In the genomic region with DNA sequence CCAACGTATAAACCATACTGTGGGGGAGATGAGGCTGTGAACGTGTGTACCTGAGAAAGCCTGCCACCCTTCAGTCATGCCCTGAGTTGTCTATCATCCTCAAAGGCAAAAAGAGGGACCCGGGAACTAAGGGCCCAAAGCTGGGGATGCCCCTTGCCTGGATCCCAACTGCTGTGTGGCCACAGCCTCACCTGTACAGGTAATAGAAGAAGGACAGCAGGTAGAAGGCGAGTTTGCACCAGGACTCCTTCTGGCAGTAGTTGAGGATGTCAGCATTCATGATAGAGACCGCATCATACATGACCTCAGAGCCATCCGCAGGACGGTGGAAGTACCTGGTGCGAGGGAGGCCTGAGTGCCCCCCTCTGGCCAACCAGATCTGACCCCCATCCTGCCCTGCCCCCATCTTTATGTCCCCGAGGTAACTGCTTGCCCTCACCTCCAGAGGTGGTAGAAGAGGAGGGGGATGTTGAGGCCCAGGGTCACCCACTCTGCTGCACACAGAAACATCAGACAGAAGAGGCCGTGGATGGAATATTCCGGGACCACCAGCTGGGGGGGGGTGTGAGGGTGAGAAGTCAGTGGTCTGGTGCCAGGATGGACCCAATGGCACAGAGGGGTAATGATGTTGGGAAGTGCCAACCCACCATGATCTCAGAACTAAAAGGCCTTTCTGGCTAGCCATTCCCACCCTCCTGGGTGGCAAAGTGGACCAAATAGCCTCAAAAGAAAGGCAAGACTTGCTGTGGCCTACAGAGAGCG, we compare ENCODE assay signal across 10 mouse cellular contexts. TPM values are rescaled to one million over a fixed set of nuclear protein-coding genes. Genes with fewer than 3 reads are reported as not detected.
DNase-seq lines count a peak whose midpoint lies in the region; ATAC-seq and TF ChIP-seq lines count a peak whose summit lies in the region.
"Had no signal": no experiment of that assay in that cellular context is flagged by ENCODE, and none has a peak within 500 bp of the region (broad histone marks: within the 10 kb centered on the region; RNA-seq: fewer than 3 reads in every experiment).

No protein-coding gene starts in this region.

- H3K27ac ChIP-seq in cerebellum, adult 2 months (ENCODE audit: insufficient read depth, low read length) = 0 out of 2 replicates have a peak overlapping the region, but pooled peaks have one; percentile 32
- H3K27ac ChIP-seq in liver, embryonic 11.5 days (ENCODE audit: low read depth, low read length) = no peak overlapping the region
- H3K27ac ChIP-seq in limb, embryonic 10.5 days = 0 out of 2 replicates have a peak overlapping the region, but pooled peaks have one; percentile 15
- peak overlapping the region; percentile 29 for H3K27ac ChIP-seq in olfactory bulb, adult 2 months (ENCODE audit: insufficient read depth, low read depth, low read length)
- H3K27ac ChIP-seq: liver, embryonic 14.5 days had no signal

- TF ChIP-seq POLR2A in cerebellum, adult 2 months (IDR thresholded peaks at IDR 0.05; ENCODE audit: borderline replicate concordance, insufficient read depth, low read length) = no peak
- no peak for TF ChIP-seq POLR2A in olfactory bulb, adult 2 months (IDR thresholded peaks at IDR 0.05; ENCODE audit: insufficient read depth, low read depth, low read length)

- no peaks in the 10 kb centered on the region for H3K27me3 ChIP-seq in cerebellum, adult 2 months (ENCODE audit: control insufficient read depth, insufficient read depth, low read length)
- H3K27me3 ChIP-seq in liver, embryonic 11.5 days (replicated peaks; ENCODE audit: control insufficient read depth, insufficient read depth, low read length) = peaks cover 2% of the 10 kb centered on the region; the same call in 1 of the 2 replicates
- peaks cover 8% of the 10 kb centered on the region; the same call in 1 of the 2 replicates for H3K27me3 ChIP-seq in limb, embryonic 10.5 days (ENCODE audit: low read depth, poor library complexity, severe bottlenecking)

- 65% methylated on average over 12 of the region's 12 CpGs for WGBS in cerebellum, adult 2 months
- WGBS in liver, embryonic 11.5 days = 73% methylated on average over 12 of the region's 12 CpGs
- WGBS in limb, embryonic 10.5 days = 77% methylated on average over 12 of the region's 12 CpGs
- WGBS in olfactory bulb, adult 2 months = 62% methylated on average over 12 of the region's 12 CpGs

- H3K36me3 ChIP-seq in liver, embryonic 11.5 days (ENCODE audit: control insufficient read depth, insufficient read depth, low read length) = peaks cover 9% of the 10 kb centered on the region
- peaks cover 40% of the 10 kb centered on the region for H3K36me3 ChIP-seq in limb, embryonic 10.5 days

- DNase-seq in cerebellum, adult 2 months = no peak
- DNase-seq in cerebellum, postnatal 36 days = no peak
- DNase-seq in liver, embryonic 11.5 days (ENCODE audit: low spot score) = peak; percentile 30
- DNase-seq in liver (no peak), adipocyte (ENCODE audit: low spot score) (no peak)
- DNase-seq in limb, embryonic 10.5 days (ENCODE audit: low spot score) = no peak
- no peak for DNase-seq in right cerebral cortex, postnatal 36 days (ENCODE audit: low spot score in 2 of 2)

- TF ChIP-seq CTCF in cerebellum, adult 2 months (IDR thresholded peaks at IDR 0.05; ENCODE audit: borderline replicate concordance, insufficient read depth, low read depth, low read length) = no peak
- TF ChIP-seq CTCF in olfactory bulb, adult 2 months (IDR thresholded peaks at IDR 0.05; ENCODE audit: insufficient read depth, low read depth, low read length) = no peak

- H3K4me2 ChIP-seq in liver, embryonic 11.5 days = no peak overlapping the region
- H3K4me2 ChIP-seq: heart, embryonic 11.5 days had no signal

- no peaks in the 10 kb centered on the region for H3K9me3 ChIP-seq in liver, embryonic 11.5 days (ENCODE audit: control insufficient read depth, low read length)
- no peaks in the 10 kb centered on the region for H3K9me3 ChIP-seq in limb, embryonic 10.5 days (replicated peaks)

- peak overlapping the region; percentile 28 for H3K4me3 ChIP-seq in cerebellum, adult 2 months (replicated peaks; ENCODE audit: insufficient read depth, low read depth, low read length)
- no peak overlapping the region; the same call in 1 of the 2 replicates for H3K4me3 ChIP-seq in liver, embryonic 11.5 days (ENCODE audit: low read depth, low read length)
- peak overlapping the region; percentile 26; the same call in 1 of the 2 replicates for H3K4me3 ChIP-seq in limb, embryonic 10.5 days
- H3K4me3 ChIP-seq in olfactory bulb, adult 2 months (ENCODE audit: insufficient read depth, low read depth, low read length) = peak overlapping the region; percentile 14; the same call in 1 of the 2 replicates

- no peak for ATAC-seq in liver, embryonic 11.5 days (replicated peaks; ENCODE audit: low FRiP score)

- H3K4me1 ChIP-seq in cerebellum, adult 2 months (ENCODE audit: control insufficient read depth, insufficient read depth, low read length) = peaks cover 22% of the 10 kb centered on the region
- peaks cover 41% of the 10 kb centered on the region for H3K4me1 ChIP-seq in liver, embryonic 11.5 days (replicated peaks; ENCODE audit: control insufficient read depth, insufficient read depth, low read length)
- peaks cover 60% of the 10 kb centered on the region for H3K4me1 ChIP-seq in limb, embryonic 10.5 days
- H3K4me1 ChIP-seq in olfactory bulb, adult 2 months (ENCODE audit: control insufficient read depth, insufficient read depth, low read length) = peaks cover 40% of the 10 kb centered on the region

- H3K9ac ChIP-seq in liver, embryonic 11.5 days (ENCODE audit: low read depth, low read length) = 0 out of 2 replicates have a peak overlapping the region, but pooled peaks have one; percentile 8
- H3K9ac ChIP-seq: liver, embryonic 14.5 days had no signal

RNA-seq across cellular contexts. Expression of gene Cnih2, which starts 4.7 kb away (rescaled TPM):
- polyA plus RNA-seq in cerebellum, adult 2 months (2012; rRNA removed) = 89.3 and 90.3 TPM in 2 replicates
- 8.4 and 9.5 TPM in 2 replicates for polyA plus RNA-seq in liver, embryonic 11.5 days (2014; fragmentation: Nextera tagmentation; extraction: Ambion mirVana)
- polyA plus RNA-seq in limb, embryonic 10.5 days (2016; fragmentation: Nextera tagmentation; extraction: Ambion mirVana) = 20.2 and 28.1 TPM in 2 replicates
- polyA plus RNA-seq in olfactory bulb, adult 2 months (2012; ENCODE audit: insufficient read depth, insufficient read length, low replicate concordance, missing spikeins) = not detected in 2 replicates

RNA-seq across cellular contexts. Expression of gene Yif1a, which starts 5.3 kb away (rescaled TPM):
- 98.4 and 103 TPM in 2 replicates for polyA plus RNA-seq in cerebellum, adult 2 months (2012; rRNA removed)
- polyA plus RNA-seq in liver, embryonic 11.5 days (2014; fragmentation: Nextera tagmentation; extraction: Ambion mirVana) = 77.8 and 83.4 TPM in 2 replicates
- polyA plus RNA-seq in limb, embryonic 10.5 days (2016; fragmentation: Nextera tagmentation; extraction: Ambion mirVana) = 65.4 and 78.0 TPM in 2 replicates
- not detected in 2 replicates for polyA plus RNA-seq in olfactory bulb, adult 2 months (2012; ENCODE audit: insufficient read depth, insufficient read length, low replicate concordance, missing spikeins)

RNA-seq across cellular contexts. Expression of gene Tmem151a, which starts 8.3 kb away (rescaled TPM):
- 84.0 and 102 TPM in 2 replicates for polyA plus RNA-seq in cerebellum, adult 2 months (2012; rRNA removed)
- polyA plus RNA-seq in liver, embryonic 11.5 days (2014; fragmentation: Nextera tagmentation; extraction: Ambion mirVana) = 2.6 TPM in 2 replicates
- 2.4 and 2.5 TPM in 2 replicates for polyA plus RNA-seq in limb, embryonic 10.5 days (2016; fragmentation: Nextera tagmentation; extraction: Ambion mirVana)
- not detected in 2 replicates for polyA plus RNA-seq in olfactory bulb, adult 2 months (2012; ENCODE audit: insufficient read depth, insufficient read length, low replicate concordance, missing spikeins)

RNA-seq across cellular contexts. Expression of gene Rab1b, which starts 13.2 kb away (rescaled TPM):
- 191 and 195 TPM in 2 replicates for polyA plus RNA-seq in cerebellum, adult 2 months (2012; rRNA removed)
- polyA plus RNA-seq in liver, embryonic 11.5 days (2014; fragmentation: Nextera tagmentation; extraction: Ambion mirVana) = 180 and 185 TPM in 2 replicates
- 276 and 296 TPM in 2 replicates for polyA plus RNA-seq in limb, embryonic 10.5 days (2016; fragmentation: Nextera tagmentation; extraction: Ambion mirVana)
- polyA plus RNA-seq in olfactory bulb, adult 2 months (2012; ENCODE audit: insufficient read depth, insufficient read length, low replicate concordance, missing spikeins) = not detected in 2 replicates

RNA-seq across cellular contexts. Expression of gene Klc2, which starts 24.7 kb away (rescaled TPM):
- polyA plus RNA-seq in cerebellum, adult 2 months (2012; rRNA removed) = 318 and 338 TPM in 2 replicates
- polyA plus RNA-seq in liver, embryonic 11.5 days (2014; fragmentation: Nextera tagmentation; extraction: Ambion mirVana) = 7.3 and 8.3 TPM in 2 replicates
- polyA plus RNA-seq in limb, embryonic 10.5 days (2016; fragmentation: Nextera tagmentation; extraction: Ambion mirVana) = 28.2 and 30.6 TPM in 2 replicates
- polyA plus RNA-seq in olfactory bulb, adult 2 months (2012; ENCODE audit: insufficient read depth, insufficient read length, low replicate concordance, missing spikeins) = not detected in 2 replicates

Comparison
In these comparisons a context has a peak if more than half of its experiments do, and no peak if none do; other contexts are left out.
1. RNA of gene Yif1a, which starts 5.3 kb away (polyA plus RNA-seq): 98.4 to 103 TPM in cerebellum, adult 2 months, 65.4 to 78.0 TPM in limb, embryonic 10.5 days and 77.8 to 83.4 TPM in liver, embryonic 11.5 days; not detected in olfactory bulb, adult 2 months; every median in the first group is over 10 times any median in the second.
2. RNA of gene Tmem151a, which starts 8.3 kb away (polyA plus RNA-seq): 84.0 to 102 TPM in cerebellum, adult 2 months; 2.6 TPM in liver, embryonic 11.5 days, 2.4 to 2.5 TPM in limb, embryonic 10.5 days and not detected in olfactory bulb, adult 2 months; every median in the first group is over 10 times any median in the second.